Mouse (Mus musculus) forebrain, embryonic 14.5 days (tissue): Measurements from ENCODE around the gene Tenm2. TPM values are rescaled to one million over a fixed set of nuclear protein-coding genes. Genes with fewer than 3 reads are reported as not detected.

Experiments used
- ATAC-seq: fragments of 200-750 bp; cut with Nextera tagmentation; 2 replicates; pipeline ENCODE4 v1.8.0; 2017; ENCODE audit warnings: mild to moderate bottlenecking, moderate library complexity
- DNase-seq: peaks from one replicate; pipeline ENCODE4 v3.0.0-alpha.2; 2015; ENCODE audit warnings: low spot score
- H3K27ac ChIP-seq: fragments of 300-500 bp; sonication (generic); 2 replicates; pipeline ENCODE4 v1.5.1; 2014; ENCODE audit warnings: low read depth, mild to moderate bottlenecking, control low read depth, low read length, moderate library complexity
- H3K27me3 ChIP-seq: fragments of 300-500 bp; sonication (generic); replicated peaks from 2 replicates; pipeline ENCODE4 v1.6.1; 2014; ENCODE audit warnings: low read length, control low read depth, mixed read lengths; ENCODE audit not compliant: control insufficient read depth, insufficient read depth
- H3K36me3 ChIP-seq: fragments of 300-500 bp; sonication (generic); 2 replicates; pipeline ENCODE4 v1.6.1; 2014; ENCODE audit warnings: low read length, control low read depth; ENCODE audit not compliant: control insufficient read depth, insufficient read depth
- H3K4me1 ChIP-seq: fragments of 300-500 bp; sonication (generic); 2 replicates; pipeline ENCODE4 v1.6.1; 2014; ENCODE audit warnings: antibody characterized with exemption, low read length, control low read depth; ENCODE audit not compliant: control insufficient read depth, insufficient read depth
- H3K4me2 ChIP-seq: fragments of 300-500 bp; sonication (generic); 2 replicates; pipeline ENCODE4 v1.6.1; 2014; ENCODE audit warnings: mild to moderate bottlenecking, control low read depth, low read length
- H3K4me3 ChIP-seq: fragments of 300-500 bp; sonication (generic); 2 replicates; pipeline ENCODE4 v1.5.1; 2014; ENCODE audit warnings: low read depth, low read length, control low read depth
- H3K9ac ChIP-seq: fragments of 300-500 bp; sonication (generic); 2 replicates; pipeline ENCODE4 v1.6.1; 2014; ENCODE audit warnings: mild to moderate bottlenecking, low read length, control low read depth, moderate library complexity
- H3K9me3 ChIP-seq: fragments of 300-500 bp; sonication (generic); replicated peaks from 2 replicates; pipeline ENCODE4 v1.6.1; 2016; ENCODE audit warnings: low read length, control low read depth, mixed read lengths; ENCODE audit not compliant: control insufficient read depth
- WGBS: fragments of 180-500 bp; shearing (Covaris S2); extraction: QIAGEN DNeasy Blood & Tissue Kit; methylation state at CpG from one replicate; pipeline ENCODE4 v1.1.7; 2014; 5-methylcytosine and 5-hydroxymethylcytosine counted together
- polyA plus RNA-seq: library from polyadenylated mRNA; unstranded; fragments of >200 nt; fragmentation: Nextera tagmentation; extraction: Ambion mirVana; gene quantifications from 2 replicates; pipeline ENCODE4 v1.2.1, GENCODE M21; 2014

Gene Tenm2
- polyA plus RNA-seq, 1 experiment from 2014 or later = 16.0 TPM

DNA sequence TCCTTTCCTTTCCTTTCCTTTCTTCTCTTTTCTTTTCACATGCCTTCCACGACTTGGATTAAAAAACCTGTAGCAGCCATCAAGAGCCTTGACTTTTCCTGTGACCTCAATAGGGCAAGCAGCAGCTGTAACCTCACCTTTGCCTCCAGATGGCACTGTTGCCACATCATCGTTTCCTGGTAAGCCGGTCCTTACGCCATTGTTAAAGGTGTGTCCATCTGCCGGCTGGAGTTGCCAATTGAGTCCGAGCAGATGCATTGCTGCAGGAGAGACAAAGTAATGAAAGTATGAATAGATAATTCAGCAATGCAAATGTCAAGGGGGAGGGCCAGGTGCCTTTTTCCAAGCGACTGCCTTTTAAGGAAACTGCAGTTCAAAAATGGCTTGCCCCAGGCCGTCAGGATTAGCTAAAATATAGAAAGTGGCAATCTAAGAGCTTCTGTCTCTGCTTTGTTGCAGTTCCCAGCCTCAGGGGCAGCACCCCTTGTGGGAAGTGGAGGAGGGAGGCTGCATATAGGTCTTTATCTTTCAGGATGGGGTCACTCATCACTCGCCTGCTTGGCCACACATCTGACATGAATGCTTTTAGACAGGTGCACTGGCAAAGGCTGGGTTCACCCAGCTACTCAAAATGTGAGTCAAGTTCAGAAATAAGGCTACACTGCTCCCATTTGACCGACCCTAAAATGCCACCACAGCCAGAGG, 1014.3 kb downstream of the Tenm2 start:
- no peaks in the 10 kb centered on the region for H3K9me3 ChIP-seq
- peak overlapping the region; percentile 41 for H3K4me2 ChIP-seq
- peak; percentile 93 for DNase-seq
- 11% methylated on average over 10 of the region's 10 CpGs for WGBS
- H3K36me3 ChIP-seq = no peaks in the 10 kb centered on the region
- H3K4me1 ChIP-seq = peaks cover 29% of the 10 kb centered on the region
- H3K27me3 ChIP-seq = no peaks in the 10 kb centered on the region
- no peak overlapping the region; the same call in 1 of the 2 replicates for H3K27ac ChIP-seq
- H3K4me3 ChIP-seq = no peak overlapping the region
- peak overlapping the region; percentile 35; the same call in 1 of the 2 replicates for H3K9ac ChIP-seq
- ATAC-seq = peak; percentile 83

DNA sequence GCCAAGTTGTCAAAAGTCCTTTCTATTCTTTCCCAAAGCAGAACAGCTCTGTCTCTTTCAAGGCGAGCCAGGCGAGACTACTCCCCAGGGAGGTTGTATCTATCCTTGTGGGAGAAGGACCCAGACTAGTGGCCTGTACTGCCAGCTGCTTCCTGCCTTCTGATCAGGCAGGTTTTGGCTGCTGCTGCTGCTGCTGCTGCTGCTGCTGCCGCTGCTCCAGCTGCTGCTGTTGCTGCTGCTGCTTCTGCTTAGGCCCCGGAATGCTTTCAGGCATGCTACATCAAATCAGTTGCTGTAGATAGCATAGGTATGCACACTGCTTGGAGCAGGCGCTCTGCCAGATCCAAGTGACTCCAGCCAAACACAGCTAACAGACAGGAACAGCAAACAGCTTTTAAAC, 1015.1 kb downstream of the Tenm2 start:
- peaks cover 29% of the 10 kb centered on the region for H3K4me1 ChIP-seq
- no peaks in the 10 kb centered on the region for H3K36me3 ChIP-seq
- H3K9me3 ChIP-seq = no peaks in the 10 kb centered on the region
- H3K4me3 ChIP-seq = no peak overlapping the region
- DNase-seq (peak; percentile 76), ATAC-seq (peak; percentile 65)
- WGBS = 1% methylated on average over 5 of the region's 5 CpGs
- H3K4me2 ChIP-seq = no peak overlapping the region
- no peaks in the 10 kb centered on the region for H3K27me3 ChIP-seq
- H3K9ac ChIP-seq = no peak overlapping the region
- H3K27ac ChIP-seq = peak overlapping the region; percentile 35; the same call in 1 of the 2 replicates

GRCm38 (mm10) chr11:36219586-36219985, 1016.2 kb downstream of the Tenm2 start:
- Histone ChIP-seq H3K4me2 (no peak overlapping the region), H3K9me3 (no peaks in the 10 kb centered on the region), H3K4me1 (peaks cover 29% of the 10 kb centered on the region), H3K9ac (no peak overlapping the region), H3K36me3 (no peaks in the 10 kb centered on the region), H3K4me3 (no peak overlapping the region), H3K27me3 (no peaks in the 10 kb centered on the region), H3K27ac (no peak overlapping the region)
- ATAC-seq = no peak
- 90% methylated on average over 4 of the region's 4 CpGs for WGBS
- DNase-seq = no peak

- Histone ChIP-seq H3K4me3 (no peak overlapping the region), H3K9ac (no peak overlapping the region), H3K4me1 (no peaks in the 10 kb centered on the region), H3K4me2 (no peak overlapping the region), H3K27me3 (no peaks in the 10 kb centered on the region), H3K27ac (no peak overlapping the region), H3K36me3 (no peaks in the 10 kb centered on the region), H3K9me3 (no peaks in the 10 kb centered on the region)
- 87% methylated on average over 3 of the region's 3 CpGs for WGBS
- ATAC-seq = no peak
- DNase-seq = no peak
Measured at GRCm38 (mm10) chr11:36214589-36214988, 1021.2 kb downstream of the Tenm2 start.

GRCm38 (mm10) chr11:36204381-36204780, 1031.4 kb downstream of the Tenm2 start:
- Histone ChIP-seq H3K4me2 (no peak overlapping the region), H3K27ac (no peak overlapping the region), H3K4me3 (no peak overlapping the region), H3K36me3 (no peaks in the 10 kb centered on the region), H3K9ac (no peak overlapping the region), H3K4me1 (no peaks in the 10 kb centered on the region), H3K27me3 (no peaks in the 10 kb centered on the region), H3K9me3 (no peaks in the 10 kb centered on the region)
- DNase-seq = no peak
- ATAC-seq = no peak
- 74% methylated on average over 6 of the region's 6 CpGs for WGBS

DNA sequence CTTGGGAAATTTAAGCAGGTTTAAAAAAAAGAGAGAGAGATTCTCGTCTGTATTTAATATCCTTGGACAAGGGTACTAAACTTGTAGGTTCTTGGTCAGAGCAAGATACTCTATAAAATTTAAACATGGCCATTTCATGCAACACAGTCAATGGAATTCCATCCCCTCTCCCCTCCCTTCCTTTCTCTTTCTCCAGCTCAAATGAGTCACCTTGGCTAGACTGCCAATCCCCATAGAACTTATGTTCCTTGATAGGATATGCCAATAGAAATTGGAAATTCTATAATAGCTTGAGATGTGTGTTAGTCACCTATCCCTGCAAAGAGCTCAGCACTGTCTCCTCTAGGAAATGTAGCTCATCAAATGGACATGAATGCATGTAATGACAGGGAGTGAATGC, 1031.9 kb downstream of the Tenm2 start:
- Histone ChIP-seq H3K9ac (no peak overlapping the region), H3K27me3 (no peaks in the 10 kb centered on the region), H3K27ac (no peak overlapping the region), H3K4me1 (no peaks in the 10 kb centered on the region), H3K9me3 (no peaks in the 10 kb centered on the region), H3K36me3 (no peaks in the 10 kb centered on the region), H3K4me2 (no peak overlapping the region), H3K4me3 (no peak overlapping the region)
- ATAC-seq (no peak), DNase-seq (no peak)
- WGBS = 68% methylated on average over 1 of the region's 1 CpGs

DNA sequence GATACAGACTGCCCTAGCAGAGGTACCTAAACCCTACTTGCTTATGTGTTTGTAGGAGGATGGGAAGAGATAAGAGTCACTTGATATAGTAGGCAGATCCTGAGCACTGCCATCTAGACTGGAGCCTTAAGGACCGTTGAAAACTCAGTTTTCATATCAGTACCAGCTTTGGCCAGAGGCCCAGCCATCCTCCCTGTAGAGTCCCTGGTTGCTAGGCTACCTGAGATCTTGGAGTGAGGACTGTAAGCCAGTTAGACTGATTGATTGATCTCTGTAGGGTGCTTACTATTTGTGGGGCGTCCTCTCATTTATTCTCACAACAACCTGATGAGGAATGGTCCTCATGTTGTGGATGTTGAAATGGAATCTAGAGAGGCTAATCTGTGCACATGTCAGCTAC, 1041.4 kb downstream of the Tenm2 start:
- Histone ChIP-seq H3K4me3 (no peak overlapping the region), H3K9ac (no peak overlapping the region), H3K4me1 (no peaks in the 10 kb centered on the region), H3K4me2 (no peak overlapping the region), H3K27ac (no peak overlapping the region), H3K27me3 (no peaks in the 10 kb centered on the region), H3K9me3 (no peaks in the 10 kb centered on the region), H3K36me3 (no peaks in the 10 kb centered on the region)
- 55% methylated on average over 2 of the region's 2 CpGs for WGBS
- ATAC-seq = no peak
- DNase-seq = peak; percentile 29

GRCm38 (mm10) chr11:36176106-36176505, 1059.7 kb downstream of the Tenm2 start:
- no peak overlapping the region for H3K27ac ChIP-seq
- H3K27me3 ChIP-seq = no peaks in the 10 kb centered on the region
- H3K9me3 ChIP-seq = no peaks in the 10 kb centered on the region
- 75% methylated on average over 7 of the region's 7 CpGs for WGBS
- ATAC-seq (peak; percentile 46; the same call in 1 of the 2 replicates), DNase-seq (peak; percentile 49)
- H3K9ac ChIP-seq = no peak overlapping the region
- no peak overlapping the region for H3K4me3 ChIP-seq
- H3K36me3 ChIP-seq = no peaks in the 10 kb centered on the region
- no peaks in the 10 kb centered on the region for H3K4me1 ChIP-seq
- H3K4me2 ChIP-seq = no peak overlapping the region

- no peak overlapping the region for H3K27ac ChIP-seq
- DNase-seq = no peak
- WGBS = 81% methylated on average over 11 of the region's 11 CpGs
- H3K4me2 ChIP-seq = no peak overlapping the region
- H3K36me3 ChIP-seq = no peaks in the 10 kb centered on the region
- no peak overlapping the region for H3K4me3 ChIP-seq
- H3K9me3 ChIP-seq = no peaks in the 10 kb centered on the region
- no peak overlapping the region for H3K9ac ChIP-seq
- H3K27me3 ChIP-seq = no peaks in the 10 kb centered on the region
- no peak for ATAC-seq
- H3K4me1 ChIP-seq = no peaks in the 10 kb centered on the region
Measured at GRCm38 (mm10) chr11:36173076-36173690, 1062.6 kb downstream of the Tenm2 start.
